Mouse (Mus musculus) C2C12 (cell line): ENCODE measurements around the gene Rbp4. TPM values are rescaled to one million over a fixed set of nuclear protein-coding genes. Genes with fewer than 3 reads are reported as not detected.

Experiments
- H3K27me3 ChIP-seq: one replicate; pipeline ENCODE4 v1.6.1; 2011; ENCODE audit not compliant: control insufficient read depth, insufficient read depth, insufficient read length
- H3K36me3 ChIP-seq: one replicate; pipeline ENCODE4 v1.6.1; 2011; ENCODE audit not compliant: control insufficient read depth, insufficient read depth
- H3K4me3 ChIP-seq: one replicate; pipeline ENCODE4 v1.5.1; 2011; ENCODE audit warnings: mild to moderate bottlenecking, control low read depth; ENCODE audit not compliant: poor library complexity, insufficient read depth, severe bottlenecking
- H3K79me2 ChIP-seq: one replicate; pipeline ENCODE4 v1.6.1; 2011; ENCODE audit not compliant: control insufficient read depth, insufficient read depth
- H3K79me3 ChIP-seq: one replicate; pipeline ENCODE4 v1.6.1; 2011; ENCODE audit warnings: low read depth, control low read depth
- H3ac ChIP-seq: one replicate; pipeline ENCODE3; 2011; ENCODE audit warnings: low read depth; ENCODE audit not compliant: control insufficient read depth, insufficient read length
- CEBPB ChIP-seq: IDR thresholded peaks from one replicate; pipeline ENCODE4 v1.6.1; 2011; ENCODE audit warnings: low read depth, mild to moderate bottlenecking, control low read depth, moderate library complexity
- CTCF ChIP-seq: IDR thresholded peaks from one replicate; pipeline ENCODE4 v1.5.1; 2011; ENCODE audit not compliant: control insufficient read depth, insufficient read depth, insufficient read length
- FOSL1 ChIP-seq: IDR thresholded peaks from one replicate; pipeline ENCODE4 v1.8.0; 2011; ENCODE audit warnings: mild to moderate bottlenecking, low read length; ENCODE audit not compliant: poor library complexity, insufficient read depth, severe bottlenecking
- MAX ChIP-seq: IDR thresholded peaks from one replicate; pipeline ENCODE4 v1.6.1; 2011; ENCODE audit warnings: mild to moderate bottlenecking, control low read depth
- MYOD1 ChIP-seq: IDR thresholded peaks from one replicate; pipeline ENCODE4 v1.6.1; 2011; ENCODE audit warnings: low read depth; ENCODE audit not compliant: control insufficient read depth, insufficient read length
- MYOG ChIP-seq: IDR thresholded peaks from one replicate; pipeline ENCODE4 v1.6.1; 2011; ENCODE audit not compliant: control insufficient read depth, insufficient read length; ENCODE audit errors: extremely low read depth
- USF1 ChIP-seq: IDR thresholded peaks from one replicate; pipeline ENCODE4 v1.6.1; 2011; ENCODE audit warnings: low read depth, mild to moderate bottlenecking, control low read depth, moderate library complexity
- polyA plus RNA-seq: library from polyadenylated mRNA; unstranded; fragments of >200 nt; fragmentation: generic; extraction: Trizol; gene quantifications from one replicate; pipeline ENCODE4 v1.2.1, GENCODE M21; 2012; ENCODE audit warnings: missing spikeins

Rbp4 gene
- polyA plus RNA-seq, 1 experiment, result 0.35 TPM

DNA sequence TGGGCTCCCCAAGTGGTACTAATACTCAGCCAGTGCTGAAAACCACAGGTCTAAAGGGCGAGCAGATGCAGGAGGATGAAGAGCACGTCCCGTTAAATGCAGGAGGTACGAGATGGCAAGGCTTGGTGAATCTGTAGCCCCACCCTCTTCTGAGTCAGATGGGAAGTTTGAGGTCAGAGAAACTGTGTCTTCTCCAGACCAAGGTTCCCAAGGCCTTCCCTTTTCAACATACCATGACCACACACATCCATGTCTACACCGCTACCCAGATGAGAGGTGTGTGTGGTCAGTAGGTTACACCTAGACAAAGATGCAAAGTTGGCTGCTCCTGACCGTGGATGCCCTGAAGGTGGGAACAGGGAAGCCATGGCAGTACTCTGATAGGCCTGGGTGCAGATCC lies 9.7 kb upstream of the Rbp4 start:
- Histone ChIP-seq H3K79me3 (no peaks in the 10 kb centered on the region), H3K27me3 (no peaks in the 10 kb centered on the region), H3ac (no peak overlapping the region), H3K36me3 (no peaks in the 10 kb centered on the region), H3K4me3 (no peak overlapping the region), H3K79me2 (no peaks in the 10 kb centered on the region)
- TF ChIP-seq MYOG, result no peak
- TF ChIP-seq FOSL1, result no peak
- TF ChIP-seq CEBPB, result no peak
- TF ChIP-seq MAX, result no peak
- TF ChIP-seq CTCF, result no peak
- TF ChIP-seq USF1, result no peak
- TF ChIP-seq MYOD1, result no peak

DNA sequence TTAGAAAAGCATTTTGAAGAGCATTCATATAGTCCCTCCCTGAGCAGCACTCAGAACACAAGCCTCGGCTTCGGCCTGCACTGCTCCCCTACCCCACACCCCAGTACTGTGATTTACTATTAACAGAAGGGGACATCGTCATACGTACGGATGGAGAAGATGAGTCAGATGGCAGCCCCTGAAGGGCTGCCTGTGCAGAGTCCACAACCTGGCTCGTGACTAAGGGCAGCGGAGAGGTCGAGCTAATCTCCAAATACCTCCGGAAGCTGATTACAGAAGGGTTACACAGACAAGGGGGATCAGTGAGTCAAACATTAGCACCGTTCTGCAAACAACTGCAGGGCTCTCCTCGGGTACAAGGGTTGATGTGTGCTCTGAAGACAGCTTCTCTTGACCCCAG lies 8.9 kb upstream of the Rbp4 start:
- Histone ChIP-seq H3K4me3 (no peak overlapping the region), H3ac (no peak overlapping the region), H3K36me3 (no peaks in the 10 kb centered on the region), H3K27me3 (no peaks in the 10 kb centered on the region), H3K79me3 (no peaks in the 10 kb centered on the region), H3K79me2 (no peaks in the 10 kb centered on the region)
- TF ChIP-seq USF1 (no peak), MYOD1 (peak; percentile 12)

DNA sequence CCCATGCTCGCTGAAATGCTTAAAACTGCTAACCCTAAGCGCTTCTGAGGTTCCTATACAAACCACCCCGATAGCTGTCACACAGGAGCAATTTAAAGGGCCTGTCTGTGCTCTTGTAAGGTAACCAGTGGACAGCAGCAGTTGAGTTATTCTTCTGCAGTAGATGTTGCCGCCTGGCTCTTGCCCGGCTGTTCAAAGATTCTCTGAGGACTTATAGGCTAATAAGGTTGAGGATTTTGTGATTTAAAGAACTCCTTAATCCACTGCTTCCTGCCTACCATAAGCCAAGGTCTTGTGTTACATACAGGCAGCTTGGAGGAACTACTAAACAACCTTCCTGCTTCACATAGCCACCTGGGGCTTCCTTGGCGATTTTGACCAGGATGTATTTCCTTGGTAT lies 7.4 kb upstream of the Rbp4 start, which contains the start of gene Pde6c:
TSS of gene Pde6c (plus strand) at position 301 of the 400 bp plus-strand sequence.
- H3K4me3 ChIP-seq, result no peak within 1 kb of the TSS
- no peaks in the 10 kb centered on the region for H3K79me3 ChIP-seq
- no peaks in the 10 kb centered on the region for H3K79me2 ChIP-seq
- H3K27me3 ChIP-seq, result no peaks in the 10 kb centered on the region
- no peak for TF ChIP-seq MAX
- TF ChIP-seq FOSL1, result no peak
- TF ChIP-seq CEBPB, result no peak
- no peak for TF ChIP-seq CTCF
- H3ac ChIP-seq, result no peak within 1 kb of the TSS
- no peaks in the 10 kb centered on the region for H3K36me3 ChIP-seq

GRCm38 (mm10) chr19:38126656-38127055 lies 1.6 kb upstream of the Rbp4 start:
- H3K36me3 ChIP-seq, result no peaks in the 10 kb centered on the region
- H3K79me2 ChIP-seq, result no peaks in the 10 kb centered on the region
- H3K79me3 ChIP-seq, result no peaks in the 10 kb centered on the region
- no peak overlapping the region for H3K4me3 ChIP-seq
- TF ChIP-seq USF1 (no peak), CTCF (no peak), FOSL1 (no peak), CEBPB (no peak), MAX (no peak), MYOG (no peak), MYOD1 (no peak)
- H3ac ChIP-seq, result no peak overlapping the region
- H3K27me3 ChIP-seq, result peaks cover 22% of the 10 kb centered on the region

DNA sequence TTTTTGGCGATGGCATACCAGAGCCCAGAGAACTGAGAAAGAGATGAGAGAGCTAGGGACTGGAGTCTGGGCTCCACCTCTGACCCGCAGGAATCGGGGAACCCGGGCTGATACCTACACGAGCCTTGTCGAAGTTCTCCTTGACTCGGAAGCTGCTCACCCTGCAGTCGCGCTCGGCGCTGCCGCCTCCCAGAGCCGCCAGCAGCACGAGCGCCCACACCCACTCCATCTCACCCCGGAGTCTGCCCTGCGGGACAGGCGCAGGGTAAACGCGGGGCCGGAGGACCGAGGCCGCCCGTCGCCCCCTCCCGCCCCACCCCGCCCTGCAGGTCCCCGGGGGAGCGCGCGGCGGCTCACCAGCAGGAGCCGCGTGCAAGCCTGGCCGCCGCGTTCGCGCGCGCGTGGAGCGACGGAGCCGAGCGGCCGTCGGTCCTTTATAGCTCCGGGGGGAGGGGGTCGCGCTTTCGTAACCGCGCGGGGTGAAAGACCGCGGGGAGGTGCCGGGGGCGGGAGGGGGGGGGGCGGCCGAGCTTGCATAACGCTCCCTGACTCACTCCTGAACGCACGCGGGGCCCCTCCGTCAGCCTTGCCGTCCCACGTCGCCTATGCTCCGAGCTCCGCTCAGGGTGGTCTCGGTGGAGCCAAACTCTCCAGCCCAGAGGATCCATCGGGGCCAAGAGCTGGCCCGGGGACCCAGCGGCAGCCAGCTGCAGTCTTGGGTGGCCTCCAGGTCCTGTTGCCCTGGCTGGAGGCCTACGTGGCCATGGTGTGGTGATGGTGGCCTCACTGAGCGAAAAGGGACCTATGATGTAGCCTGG lies 471 bp downstream of the Rbp4 start:
- Histone ChIP-seq H3K4me3 (no peak overlapping the region), H3ac (no peak overlapping the region), H3K36me3 (no peaks in the 10 kb centered on the region), H3K79me2 (no peaks in the 10 kb centered on the region), H3K79me3 (no peaks in the 10 kb centered on the region), H3K27me3 (peaks cover 22% of the 10 kb centered on the region)
- TF ChIP-seq CEBPB, result no peak
- no peak for TF ChIP-seq MYOD1

DNA sequence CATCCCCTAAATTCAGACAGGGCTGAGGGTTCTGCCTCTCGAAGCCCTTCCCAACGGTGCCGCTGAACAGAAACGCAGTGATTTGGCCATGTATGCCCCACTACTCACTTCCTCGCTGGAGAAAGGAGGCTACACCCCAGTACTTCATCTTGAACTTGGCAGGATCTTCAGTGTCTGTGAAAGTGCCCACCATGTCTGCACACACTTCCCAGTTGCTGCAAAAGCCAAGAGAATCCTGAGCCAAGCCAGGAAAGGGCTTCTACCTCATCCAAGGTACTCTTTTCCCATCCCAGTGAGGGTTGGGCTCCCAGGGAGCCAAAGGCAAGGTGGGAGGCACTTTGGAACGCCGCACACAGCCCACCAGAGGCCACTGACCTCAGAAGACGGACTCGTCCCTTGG lies 1.2 kb downstream of the Rbp4 start:
- H3K79me3 ChIP-seq, result no peaks in the 10 kb centered on the region
- peaks cover 22% of the 10 kb centered on the region for H3K27me3 ChIP-seq
- no peaks in the 10 kb centered on the region for H3K79me2 ChIP-seq
- no peak overlapping the region for H3ac ChIP-seq
- no peak for TF ChIP-seq MYOD1
- no peak for TF ChIP-seq FOSL1
- TF ChIP-seq MYOG, result no peak
- no peak for TF ChIP-seq MAX
- TF ChIP-seq CEBPB, result no peak
- no peak overlapping the region for H3K4me3 ChIP-seq
- H3K36me3 ChIP-seq, result no peaks in the 10 kb centered on the region
